Mouse (Mus musculus) neutrophil, adult 5-6 weeks (primary cell): ENCODE results near the gene Cbs. TPM values are rescaled to one million over a fixed set of nuclear protein-coding genes. Genes with fewer than 3 reads are reported as not detected.
A peak's percentile ranks its signal among the peaks of the same experiment; 100 is the strongest.

ENCODE experiments used
- ATAC-seq: fragments of 151-379, 151-347 bp; 2 replicates; pipeline ENCODE4 v1.8.0; 2017; ENCODE audit warnings: mild to moderate bottlenecking, moderate TSS enrichment; ENCODE audit not compliant: insufficient number of reproducible peaks, poor library complexity, low FRiP score, severe bottlenecking; ENCODE audit errors: extremely low read depth
- total RNA-seq: library from RNA; stranded (forward); fragments of 200-1000 nt; gene quantifications from 2 replicates; pipeline ENCODE4 v1.2.3, GENCODE M21; 2017

The Cbs gene
- total RNA-seq, 1 experiment from 2014 or later = not detected

GRCm38 (mm10) chr17:31598593-31598992, 38.4 kb downstream of the Cbs start:
- no peak for ATAC-seq

GRCm38 (mm10) chr17:31597957-31598356, 39.1 kb downstream of the Cbs start:
- no peak for ATAC-seq

- no peak for ATAC-seq
Observed at GRCm38 (mm10) chr17:31595077-31595476, 42.0 kb downstream of the Cbs start.

GRCm38 (mm10) chr17:31594590-31594989, 42.4 kb downstream of the Cbs start:
- ATAC-seq = peak; percentile 86

GRCm38 (mm10) chr17:31590846-31591245, 46.2 kb downstream of the Cbs start:
- ATAC-seq = no peak

- ATAC-seq = no peak
Observed at GRCm38 (mm10) chr17:31588726-31589125, 48.3 kb downstream of the Cbs start.

- ATAC-seq = no peak
Observed at GRCm38 (mm10) chr17:31588115-31588514, 48.9 kb downstream of the Cbs start.

GRCm38 (mm10) chr17:31583781-31584180, 53.3 kb downstream of the Cbs start:
- no peak for ATAC-seq

- ATAC-seq = no peak
Observed at GRCm38 (mm10) chr17:31583185-31583584, 53.9 kb downstream of the Cbs start.

- ATAC-seq = no peak
Observed at GRCm38 (mm10) chr17:31580344-31580743, 56.7 kb downstream of the Cbs start.

- ATAC-seq = no peak
Observed at GRCm38 (mm10) chr17:31576394-31577175, 60.5 kb downstream of the Cbs start.

- no peak for ATAC-seq
Observed at GRCm38 (mm10) chr17:31574662-31575061, 62.4 kb downstream of the Cbs start.

- no peak for ATAC-seq
Observed at GRCm38 (mm10) chr17:31571689-31572088, 65.3 kb downstream of the Cbs start.

- peak; percentile 49 for ATAC-seq
Observed at GRCm38 (mm10) chr17:31570321-31570925, 66.6 kb downstream of the Cbs start.

- ATAC-seq = no peak
Observed at GRCm38 (mm10) chr17:31569756-31570155, 67.3 kb downstream of the Cbs start.

- no peak for ATAC-seq
Observed at GRCm38 (mm10) chr17:31566276-31566675, 70.8 kb downstream of the Cbs start.

GRCm38 (mm10) chr17:31565141-31566056, 71.6 kb downstream of the Cbs start:
- no peak for ATAC-seq

GRCm38 (mm10) chr17:31564858-31565140, 72.2 kb downstream of the Cbs start:
- ATAC-seq = no peak

- ATAC-seq = peak; percentile 93
Observed at GRCm38 (mm10) chr17:31564015-31564857, 72.8 kb downstream of the Cbs start, which contains the start of gene Pknox1. Gene Pknox1, plus strand, starts transcription at chr17:31564734.
